Mouse (Mus musculus): ENCODE data around the gene Rnf6.
A peak's percentile ranks its signal among the peaks of the same experiment; 100 is the strongest.
"Not testable (repeated sequence)": the region's sequence is repeated elsewhere in the genome, so short reads cannot be mapped to it uniquely, and the experiment has no call there.

Gene Rnf6

GRCm38 (mm10) chr5:146230864-146231654 lies 9.7 kb upstream of the Rnf6 start, which contains the start of gene Cdk8:
TSS of gene Cdk8 (plus strand) at chr5:146231230.
- DNase-seq (ENCODE audit: low read depth, low spot score) = peak; percentile 89

GRCm38 (mm10) chr5:146229869-146230650 lies 8.7 kb upstream of the Rnf6 start:
- DNase-seq (ENCODE audit: low read depth, low spot score) = no peak

GRCm38 (mm10) chr5:146227496-146227895 lies 6.1 kb upstream of the Rnf6 start:
- DNase-seq (ENCODE audit: low read depth, low spot score) = no peak

DNA sequence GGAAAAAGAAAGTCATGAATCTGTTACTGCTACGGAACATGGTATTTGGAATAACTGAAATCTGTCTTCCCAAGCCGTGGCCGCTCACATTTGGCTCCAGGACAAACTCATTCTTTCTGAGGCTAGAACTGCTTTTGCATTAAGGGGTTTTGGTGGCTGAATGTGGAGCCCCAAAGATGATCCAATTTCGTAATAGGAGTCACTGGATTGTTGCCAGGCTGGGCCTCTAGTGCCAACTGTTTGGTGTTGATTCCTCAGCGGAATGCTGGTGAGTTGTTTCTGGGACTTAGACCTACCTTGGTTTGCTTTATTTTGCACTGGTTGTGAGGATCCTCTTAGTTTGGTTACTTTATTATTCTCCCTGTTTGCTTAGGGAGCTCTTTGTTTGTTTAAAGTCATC lies 2.4 kb upstream of the Rnf6 start:
- DNase-seq (ENCODE audit: low read depth, low spot score) = no peak

- no peak for DNase-seq (ENCODE audit: low read depth, low spot score)
Measured at GRCm38 (mm10) chr5:146221722-146222121, 367 bp upstream of the Rnf6 start.

DNA sequence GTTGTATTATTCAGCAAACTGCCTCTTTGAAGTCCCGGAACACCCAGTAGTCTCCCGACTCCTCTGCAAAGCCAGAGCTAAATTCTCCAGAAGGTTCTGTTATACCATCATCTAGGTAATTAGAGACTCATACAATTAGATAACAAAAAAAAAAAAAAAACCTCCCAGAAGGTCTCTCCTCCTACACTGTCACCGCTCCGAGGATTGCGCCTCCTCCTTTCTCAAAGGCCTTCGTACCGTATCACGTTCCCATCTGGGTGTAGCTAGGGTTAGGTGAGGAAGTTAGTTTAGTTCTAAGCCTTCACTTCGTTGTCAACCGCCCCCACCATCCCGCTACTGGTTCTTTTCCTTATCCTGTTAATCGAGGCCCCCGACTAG lies 865 bp downstream of the Rnf6 start:
- DNase-seq (ENCODE audit: low read depth, low spot score) = no peak

DNA sequence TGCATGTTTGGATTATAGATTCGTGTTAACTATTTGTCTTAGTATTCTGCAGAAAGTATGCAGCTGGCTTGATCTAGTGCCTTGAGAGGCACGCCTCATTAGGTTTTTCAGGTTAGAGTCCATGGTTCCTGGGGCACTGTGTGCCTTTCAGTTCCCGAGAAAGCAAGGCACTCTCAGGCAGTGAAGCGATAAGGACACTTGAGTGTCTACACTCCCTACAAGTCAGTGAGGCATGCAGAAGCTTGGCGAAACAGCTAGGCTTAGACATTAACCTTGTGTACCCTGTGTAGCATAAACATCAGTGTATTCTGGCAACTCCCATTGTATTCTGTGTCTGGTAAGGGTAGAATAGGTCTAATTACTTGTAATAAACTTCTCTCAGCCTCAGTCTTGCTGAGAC lies 15.8 kb downstream of the Rnf6 start:
- DNase-seq (ENCODE audit: low read depth, low spot score) = no peak

DNA sequence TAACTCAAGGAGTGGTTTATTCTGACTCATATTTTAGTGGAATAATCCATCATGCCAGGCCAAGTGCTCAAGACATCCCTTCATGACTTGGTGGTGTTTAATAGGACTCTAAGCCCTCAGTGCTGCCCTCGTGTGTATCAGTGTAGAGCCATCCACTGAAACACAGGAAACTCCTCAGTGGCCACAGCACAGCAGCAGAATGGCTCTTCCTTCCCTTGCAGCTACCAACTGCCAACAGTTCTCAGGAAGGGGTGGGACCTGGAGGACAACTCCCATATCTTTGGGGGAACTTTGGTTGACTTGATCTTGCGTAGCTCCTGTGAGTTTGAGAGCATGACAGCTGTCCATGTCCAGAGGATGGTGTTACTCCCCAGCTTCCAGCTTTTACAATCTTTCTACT lies 17.4 kb downstream of the Rnf6 start:
- no peak for DNase-seq (ENCODE audit: low read depth, low spot score)

- no peak for DNase-seq (ENCODE audit: low read depth, low spot score)
Measured at GRCm38 (mm10) chr5:146200580-146200979, 20.8 kb downstream of the Rnf6 start.

GRCm38 (mm10) chr5:146199540-146199939 lies 21.8 kb downstream of the Rnf6 start:
- no peak for DNase-seq (ENCODE audit: low read depth, low spot score)

DNA sequence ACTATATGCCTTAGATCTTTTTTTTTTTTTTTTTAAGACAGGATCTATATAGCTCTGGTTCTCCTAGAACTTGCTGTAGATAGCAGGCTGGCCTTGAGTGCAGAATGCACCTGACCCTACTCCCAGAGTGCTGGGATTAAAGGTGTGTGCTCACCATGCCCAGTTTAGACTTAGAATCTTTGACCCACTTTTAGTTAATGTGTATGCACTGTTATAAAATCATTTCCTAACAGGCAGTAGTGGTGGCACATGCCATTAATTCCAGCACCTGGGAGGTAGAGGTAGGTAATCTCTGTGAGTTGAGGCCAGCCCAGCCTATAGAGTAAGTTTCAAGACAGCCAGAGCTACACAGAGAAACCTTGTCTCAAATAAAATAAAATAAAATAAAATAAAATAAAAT lies 22.3 kb downstream of the Rnf6 start:
- DNase-seq (ENCODE audit: low read depth, low spot score) = no peak

- DNase-seq (ENCODE audit: low read depth, low spot score) = no peak
Measured at GRCm38 (mm10) chr5:146193360-146193759, 28.0 kb downstream of the Rnf6 start.

DNA sequence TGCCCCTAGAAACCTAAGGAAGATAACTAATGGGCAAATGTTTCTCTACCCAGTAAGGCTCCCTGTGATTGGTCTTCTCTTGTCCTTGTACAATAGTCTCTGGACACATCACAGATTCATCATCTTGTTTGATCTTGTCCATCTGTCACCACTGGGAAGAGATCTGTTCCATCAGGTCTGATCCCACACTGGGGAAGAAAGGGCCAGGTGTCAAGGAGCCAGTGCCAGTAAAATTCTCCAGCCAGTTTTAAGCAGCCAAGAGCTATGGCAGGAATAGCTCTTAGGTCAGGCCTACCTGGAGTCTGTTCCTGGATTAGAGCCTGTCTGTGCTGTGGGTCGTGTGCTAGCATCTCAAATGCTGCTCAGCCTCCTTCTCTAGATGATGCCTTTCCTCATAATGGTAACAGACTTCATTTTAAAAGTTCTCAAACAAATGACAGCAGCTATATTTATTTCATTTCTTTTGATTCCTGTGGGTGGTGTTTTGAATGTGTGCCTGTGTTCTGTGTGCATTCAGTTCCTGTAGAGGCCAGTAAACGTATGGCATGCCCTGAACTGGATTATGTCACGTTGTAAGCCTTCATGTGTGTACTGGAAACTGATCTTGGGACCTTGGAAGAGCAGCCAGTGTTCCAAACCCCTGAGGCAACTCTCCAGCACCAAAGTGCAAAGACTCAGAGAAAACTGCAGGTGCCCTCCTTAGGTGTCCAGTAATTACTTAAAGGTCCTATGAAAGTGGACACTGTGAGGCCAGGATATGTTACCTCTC lies 30.7 kb downstream of the Rnf6 start:
- no peak for DNase-seq (ENCODE audit: low read depth, low spot score)

- no peak for DNase-seq (ENCODE audit: low read depth, low spot score)
Measured at GRCm38 (mm10) chr5:146190093-146190492, 31.3 kb downstream of the Rnf6 start.

- no peak for DNase-seq (ENCODE audit: low read depth, low spot score)
Measured at GRCm38 (mm10) chr5:146188712-146189111, 32.6 kb downstream of the Rnf6 start.

DNA sequence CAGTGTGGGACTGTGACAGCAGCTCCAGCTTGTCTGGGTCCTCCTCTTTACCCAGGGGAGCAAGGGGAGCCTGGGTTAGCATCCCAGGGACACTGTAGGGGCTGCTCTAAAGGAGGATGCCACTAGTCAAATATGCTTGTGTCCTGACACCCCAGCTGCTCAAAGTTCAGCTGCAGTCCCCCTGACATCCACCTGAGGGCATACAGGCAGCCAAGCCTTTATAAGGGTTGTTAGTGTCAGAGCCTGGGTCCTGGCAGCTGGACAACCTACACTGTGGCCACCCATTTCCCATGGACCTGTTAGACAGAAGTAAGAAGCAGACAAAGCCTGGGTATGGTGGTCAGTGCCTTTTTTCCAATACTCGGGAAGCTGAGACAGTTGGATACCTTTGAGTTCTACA lies 33.2 kb downstream of the Rnf6 start:
- no peak for DNase-seq (ENCODE audit: low read depth, low spot score)

DNA sequence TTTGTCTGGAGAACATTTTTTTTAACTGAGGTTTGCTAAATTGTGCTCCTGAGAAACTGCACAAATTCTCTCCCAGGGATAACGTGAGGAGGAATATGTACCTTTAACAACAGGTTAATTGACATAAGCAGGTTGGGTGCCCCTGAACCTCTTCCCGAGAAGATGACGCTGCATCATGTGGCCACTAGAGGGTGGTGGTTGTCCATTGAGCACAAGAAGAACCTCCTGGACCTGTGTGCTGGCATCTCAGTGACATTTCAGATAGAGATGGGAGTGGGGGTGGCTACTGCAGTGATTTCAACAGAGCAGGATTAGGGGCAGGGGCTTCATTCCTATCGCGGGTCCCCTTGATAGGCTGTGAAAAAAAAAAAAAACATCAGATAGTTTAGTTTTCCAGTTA lies 33.9 kb downstream of the Rnf6 start:
- DNase-seq (ENCODE audit: low read depth, low spot score) = peak; percentile 61

- not testable (repeated sequence) for DNase-seq (ENCODE audit: low read depth, low spot score)
Measured at GRCm38 (mm10) chr5:146185204-146185603, 36.2 kb downstream of the Rnf6 start, which contains the start of gene 1700001J03Rik. TSS of gene 1700001J03Rik (minus strand) at chr5:146185304.

GRCm38 (mm10) chr5:146172744-146173143 lies 48.6 kb downstream of the Rnf6 start:
- DNase-seq (ENCODE audit: low read depth, low spot score) = not testable (repeated sequence)

- not testable (repeated sequence) for DNase-seq (ENCODE audit: low read depth, low spot score)
Measured at GRCm38 (mm10) chr5:146170621-146171020, 50.7 kb downstream of the Rnf6 start, which contains the start of gene Gm6309. TSS of gene Gm6309 (minus strand) at chr5:146170721.

- not testable (repeated sequence) for DNase-seq (ENCODE audit: low read depth, low spot score)
Measured at GRCm38 (mm10) chr5:146160439-146160838, 60.9 kb downstream of the Rnf6 start, which contains the start of gene Gm5565. TSS of gene Gm5565 (minus strand) at chr5:146160539.
